Mouse (Mus musculus) retina, postnatal 7 days (tissue): ENCODE results near the gene Plekhh2.

Source experiments
- DNase-seq: peaks from one replicate; pipeline ENCODE4 v3.0.0-alpha.2; 2012; ENCODE audit warnings: low read depth, low spot score

Gene Plekhh2

GRCm38 (mm10) chr17:84641893-84642292, 130.2 kb downstream of the Plekhh2 start:
- peak; percentile 21 for DNase-seq

DNA sequence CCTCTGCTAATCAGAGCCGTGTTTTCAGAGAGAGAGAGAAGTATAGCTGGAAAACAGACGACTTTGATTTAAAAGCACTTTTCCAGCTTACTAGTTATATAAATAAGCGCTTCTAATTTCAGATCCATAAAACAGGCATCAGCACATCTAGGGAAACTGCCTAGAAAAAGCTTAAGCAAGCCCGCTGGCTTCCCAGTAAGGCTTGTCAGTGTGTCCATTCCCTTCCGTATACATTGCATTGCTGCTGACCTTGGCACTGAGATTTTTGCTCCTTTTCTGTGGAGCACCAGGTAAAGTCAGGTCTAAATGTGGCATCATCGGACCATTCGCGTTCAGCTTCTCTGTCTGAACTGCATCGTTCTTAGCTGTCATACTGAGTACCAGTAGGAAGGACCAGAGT, 130.6 kb downstream of the Plekhh2 start:
- no peak for DNase-seq

GRCm38 (mm10) chr17:84644292-84645050, 132.8 kb downstream of the Plekhh2 start:
- DNase-seq: no peak

DNA sequence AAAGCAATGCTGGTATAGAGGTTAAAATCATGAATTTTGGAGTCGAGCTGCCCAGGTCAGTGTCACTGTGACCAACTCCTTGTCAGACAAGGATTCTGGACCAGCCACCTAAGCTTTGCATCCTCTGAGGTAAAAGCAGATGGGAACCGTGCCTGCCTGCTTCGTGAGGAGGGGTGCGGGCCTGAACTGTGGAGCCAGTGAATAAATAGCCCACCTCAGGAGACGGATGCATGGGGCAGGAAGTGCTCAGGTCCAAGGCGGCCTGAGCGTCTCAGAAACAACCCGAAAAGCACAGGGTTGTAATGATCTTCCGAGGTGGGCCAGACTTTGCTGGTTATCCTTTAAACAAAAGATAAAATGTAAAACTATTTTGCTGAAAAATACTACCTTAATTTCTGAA, 133.4 kb downstream of the Plekhh2 start:
- no peak for DNase-seq

- DNase-seq: no peak
Observed at GRCm38 (mm10) chr17:84645894-84646293, 134.2 kb downstream of the Plekhh2 start.

GRCm38 (mm10) chr17:84646477-84646876, 134.8 kb downstream of the Plekhh2 start:
- no peak for DNase-seq

DNA sequence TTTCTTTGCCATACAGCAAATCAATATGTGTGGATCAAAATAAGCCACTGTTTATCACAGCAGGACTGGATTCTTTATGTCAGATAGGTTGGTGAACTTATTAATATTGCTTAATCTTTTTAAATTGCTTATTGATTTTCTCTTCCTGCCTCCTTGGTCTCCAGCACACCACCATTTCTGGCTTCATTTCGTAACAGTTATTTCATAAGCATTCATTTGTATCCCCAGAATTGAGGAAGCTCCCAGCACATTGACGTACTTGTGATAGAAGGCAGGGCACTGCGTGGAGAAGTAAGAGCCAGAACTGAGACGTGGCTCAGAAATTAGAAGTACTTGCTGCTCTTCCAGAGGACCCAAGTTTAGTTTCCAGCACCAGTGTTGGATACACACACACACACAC, 135.9 kb downstream of the Plekhh2 start:
- no peak for DNase-seq

- DNase-seq: no peak
Observed at GRCm38 (mm10) chr17:84650302-84651017, 138.8 kb downstream of the Plekhh2 start.

GRCm38 (mm10) chr17:84653544-84653943, 141.8 kb downstream of the Plekhh2 start:
- no peak for DNase-seq

DNA sequence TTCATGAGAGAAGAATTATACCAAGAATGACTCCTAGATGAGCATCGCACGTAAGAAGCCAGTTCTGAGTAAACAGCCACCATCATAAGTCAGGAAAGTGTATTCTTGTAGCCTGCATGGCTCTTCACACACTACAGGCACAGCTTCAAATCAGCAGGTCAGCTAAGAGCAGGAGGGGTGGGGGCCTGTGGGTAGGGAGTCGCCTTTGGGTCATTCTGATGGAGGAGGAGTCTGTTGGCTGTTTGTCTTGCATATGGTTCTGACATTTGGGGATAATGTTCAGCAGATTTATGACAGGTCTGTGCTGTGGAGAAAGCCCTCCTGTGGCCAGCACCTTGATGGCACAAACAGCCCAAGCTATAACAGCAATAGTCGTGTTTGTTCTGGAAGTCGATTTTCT, 144.5 kb downstream of the Plekhh2 start:
- no peak for DNase-seq

- no peak for DNase-seq
Observed at GRCm38 (mm10) chr17:84656653-84657421, 145.1 kb downstream of the Plekhh2 start.

DNA sequence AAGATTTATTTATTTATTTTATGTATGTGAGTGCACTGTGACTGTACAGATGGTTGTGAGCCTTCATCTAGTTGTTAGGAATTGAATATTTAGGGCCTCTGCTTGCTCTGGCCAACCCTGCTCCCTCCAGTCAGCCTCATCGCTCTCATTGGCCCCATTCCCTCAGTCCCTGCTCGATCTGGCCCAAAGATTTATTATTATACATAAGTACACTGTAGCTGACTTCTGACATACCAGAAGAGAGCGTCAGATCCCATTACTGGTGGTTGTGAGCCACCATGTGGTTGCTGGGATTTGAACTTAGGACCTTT, 145.7 kb downstream of the Plekhh2 start:
- DNase-seq: no peak

- no peak for DNase-seq
Observed at GRCm38 (mm10) chr17:84657782-84658181, 146.1 kb downstream of the Plekhh2 start.

DNA sequence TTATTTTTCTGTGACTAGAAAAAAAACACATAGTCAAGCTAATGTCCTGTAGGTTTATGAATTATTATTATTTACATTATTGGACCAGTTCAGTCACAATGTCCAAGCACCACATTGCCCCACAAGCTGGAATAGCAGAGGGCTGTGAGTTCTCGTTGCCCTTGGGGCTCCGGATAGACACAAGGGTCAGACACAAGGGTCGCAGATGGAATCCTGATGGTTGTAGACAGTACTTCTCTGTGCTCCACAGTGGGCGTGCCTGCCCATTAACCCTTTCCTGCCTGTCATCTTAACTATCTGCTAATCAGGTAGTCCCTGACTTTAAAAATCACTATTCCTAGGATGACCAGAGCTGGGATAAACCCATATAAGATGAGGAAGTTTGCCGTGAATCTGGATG, 146.5 kb downstream of the Plekhh2 start:
- DNase-seq: no peak

GRCm38 (mm10) chr17:84658951-84659350, 147.3 kb downstream of the Plekhh2 start:
- DNase-seq: no peak

- DNase-seq: no peak
Observed at GRCm38 (mm10) chr17:84665053-84665452, 153.4 kb downstream of the Plekhh2 start.

DNA sequence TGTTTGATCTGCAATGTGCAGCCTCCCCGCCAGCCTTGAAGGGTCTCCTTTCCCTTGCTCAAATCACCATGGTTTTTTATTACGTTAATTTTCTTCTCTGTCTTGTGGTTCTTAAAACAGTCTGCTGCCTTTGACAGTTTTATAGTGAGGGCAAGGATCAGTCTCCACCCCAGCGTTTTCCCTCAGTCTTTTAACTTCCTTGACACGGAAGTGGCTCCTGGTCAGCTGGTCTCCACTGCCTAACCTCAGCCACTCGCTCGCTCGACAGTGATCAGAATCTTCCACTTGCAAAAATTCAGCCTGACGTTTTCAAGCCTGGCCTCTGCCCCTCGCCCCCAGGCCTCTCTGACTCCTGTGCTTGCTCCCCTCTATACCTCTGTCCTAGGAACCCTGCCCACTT, 154.0 kb downstream of the Plekhh2 start:
- no peak for DNase-seq

DNA sequence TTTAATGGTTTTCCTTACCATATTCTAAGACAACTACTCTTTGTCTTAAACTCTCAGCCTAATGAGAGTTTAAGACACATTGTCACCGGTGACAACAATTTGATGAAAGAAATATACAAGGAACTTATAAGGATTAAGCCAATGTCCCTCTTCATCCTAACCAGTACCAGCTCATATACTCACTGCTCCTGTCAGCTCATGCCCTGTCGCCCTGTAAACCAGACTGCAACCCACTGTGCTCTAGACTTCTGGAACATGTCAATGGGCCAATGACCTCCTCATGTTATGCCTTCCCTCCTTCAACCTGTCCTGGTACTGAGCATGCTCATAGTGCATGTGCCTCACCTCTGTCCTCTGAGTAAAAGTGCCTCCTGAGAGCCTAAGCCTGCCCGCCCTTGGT, 156.2 kb downstream of the Plekhh2 start:
- DNase-seq: no peak
